Mouse (Mus musculus) thymus, adult 2 months (tissue): Measurements from ENCODE around the gene Wasl.

Experiments
- CTCF ChIP-seq: fragments of 200-500 bp; IDR thresholded peaks from 2 replicates; pipeline ENCODE4 v1.5.1; 2012; ENCODE audit warnings: mild to moderate bottlenecking, control low read depth, low read length, moderate library complexity, borderline replicate concordance; ENCODE audit not compliant: control insufficient read depth, poor library complexity, insufficient read depth; ENCODE audit errors: extremely low read depth
- POLR2A ChIP-seq: fragments of 200-500 bp; IDR thresholded peaks from 2 replicates; pipeline ENCODE4 v1.6.1; 2012; ENCODE audit warnings: mild to moderate bottlenecking, low read length, control low read depth, moderate library complexity; ENCODE audit not compliant: control insufficient read depth, poor library complexity, insufficient read depth; ENCODE audit errors: extremely low read depth

DNA sequence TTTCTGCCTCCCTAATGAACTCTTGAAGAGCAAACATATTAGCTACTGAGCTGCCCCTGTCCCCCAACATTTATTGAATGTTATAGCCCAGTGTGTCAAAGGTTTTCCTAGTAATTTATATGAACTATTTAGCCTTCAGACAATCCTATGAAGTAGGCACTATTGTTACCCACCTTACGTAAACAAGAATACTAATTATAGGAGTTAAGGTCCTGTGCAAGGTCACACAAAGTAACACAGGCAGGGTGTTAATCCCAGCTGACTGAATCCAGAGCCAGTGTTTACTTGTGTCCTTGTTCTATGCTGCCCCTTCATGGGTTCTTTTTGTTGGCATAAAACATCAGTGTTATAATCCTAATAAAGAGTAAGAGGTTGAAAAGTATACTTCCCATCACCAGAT is 95.1 kb downstream of the Wasl start:
- TF ChIP-seq CTCF (no peak), POLR2A (no peak)
